Mouse (Mus musculus): Measurements from ENCODE around the gene Olfr414. TPM values are rescaled to one million over a fixed set of nuclear protein-coding genes. Genes with fewer than 3 reads are reported as not detected.
A peak's percentile ranks its signal among the peaks of the same experiment; 100 is the strongest.

The Olfr414 gene
- polyA plus RNA-seq (2014; fragmentation: Nextera tagmentation; extraction: Ambion mirVana), result not detected in 2 replicates

- H3K9me3 ChIP-seq (ENCODE audit: low read depth, low read length), result no peaks in the 10 kb centered on the region
- H3K4me3 ChIP-seq (ENCODE audit: low read depth, low read length), result no peak within 1 kb of the TSS
- no peaks in the 10 kb centered on the region; the same call in 1 of the 2 replicates for H3K4me1 ChIP-seq (ENCODE audit: insufficient read depth)
- no peaks in the 10 kb centered on the region for H3K27me3 ChIP-seq (ENCODE audit: insufficient read depth, low read length)
- no peak within 1 kb of the TSS for H3K4me2 ChIP-seq
- 45% methylated on average over 1 of the region's 1 CpGs for WGBS
- DNase-seq (no peak), ATAC-seq (ENCODE audit: insufficient read depth) (no peak)
- H3K27ac ChIP-seq (ENCODE audit: low read depth), result no peak within 1 kb of the TSS
- H3K9ac ChIP-seq, result no peak within 1 kb of the TSS
- H3K36me3 ChIP-seq (ENCODE audit: insufficient read depth), result no peaks in the 10 kb centered on the region
- TF ChIP-seq CTCF (IDR thresholded peaks at IDR 0.05; ENCODE audit: low read depth), result no peak
Measured at GRCm38 (mm10) chr1:174423764-174424163, at the start of gene Olfr414. TSS of gene Olfr414 (plus strand) at chr1:174424064.

- H3K27ac ChIP-seq (ENCODE audit: low read depth), result no peak within 1 kb of the TSS
- H3K27me3 ChIP-seq (ENCODE audit: insufficient read depth, low read length), result no peaks in the 10 kb centered on the region
- no peaks in the 10 kb centered on the region for H3K4me1 ChIP-seq (ENCODE audit: insufficient read depth)
- no peaks in the 10 kb centered on the region for H3K9me3 ChIP-seq (ENCODE audit: low read depth, low read length)
- H3K4me3 ChIP-seq (ENCODE audit: low read depth, low read length), result no peak within 1 kb of the TSS
- ATAC-seq (ENCODE audit: insufficient read depth) (no peak), DNase-seq (no peak)
- TF ChIP-seq CTCF (IDR thresholded peaks at IDR 0.05; ENCODE audit: low read depth), result no peak
- no peaks in the 10 kb centered on the region for H3K36me3 ChIP-seq (ENCODE audit: insufficient read depth)
- no peak within 1 kb of the TSS for H3K4me2 ChIP-seq
- no peak within 1 kb of the TSS for H3K9ac ChIP-seq
- 93% methylated on average over 2 of the region's 2 CpGs for WGBS
Measured at GRCm38 (mm10) chr1:174390746-174391145, 33.1 kb upstream of the Olfr414 start, which contains the start of gene Olfr248. TSS of gene Olfr248 (plus strand) at chr1:174391046.

- WGBS, result 52% methylated on average over 4 of the region's 4 CpGs
- H3K4me3 ChIP-seq (ENCODE audit: low read depth, low read length), result no peak overlapping the region
- ATAC-seq (ENCODE audit: insufficient read depth), result 0 out of 2 replicates have a peak, but pooled peaks have one; percentile 31
Measured at GRCm38 (mm10) chr1:174422959-174423358, 905 bp upstream of the Olfr414 start.

GRCm38 (mm10) chr1:174426180-174426986, 2.5 kb downstream of the Olfr414 start:
- ATAC-seq (ENCODE audit: insufficient read depth), result no peak
- Histone ChIP-seq H3K4me1 (ENCODE audit: insufficient read depth) (no peaks in the 10 kb centered on the region; the same call in 1 of the 2 replicates), H3K36me3 (ENCODE audit: insufficient read depth) (no peaks in the 10 kb centered on the region), H3K27me3 (ENCODE audit: insufficient read depth, low read length) (no peaks in the 10 kb centered on the region), H3K4me2 (no peak overlapping the region), H3K4me3 (ENCODE audit: low read depth, low read length) (no peak overlapping the region), H3K9ac (no peak overlapping the region), H3K27ac (ENCODE audit: low read depth) (no peak overlapping the region), H3K9me3 (ENCODE audit: low read depth, low read length) (no peaks in the 10 kb centered on the region)
- 46% methylated on average over 3 of the region's 3 CpGs for WGBS
- no peak for DNase-seq
- no peak for TF ChIP-seq CTCF (IDR thresholded peaks at IDR 0.05; ENCODE audit: low read depth)

More at GRCm38 (mm10) chr1:174422959-174423358, 905 bp upstream of the Olfr414 start:
- no peak overlapping the region for H3K27ac ChIP-seq (ENCODE audit: low read depth)
- H3K9me3 ChIP-seq (ENCODE audit: low read depth, low read length), result no peaks in the 10 kb centered on the region
- no peak overlapping the region for H3K9ac ChIP-seq
- DNase-seq, result no peak
- no peaks in the 10 kb centered on the region for H3K27me3 ChIP-seq (ENCODE audit: insufficient read depth, low read length)
- H3K36me3 ChIP-seq (ENCODE audit: insufficient read depth), result no peaks in the 10 kb centered on the region
- TF ChIP-seq CTCF (IDR thresholded peaks at IDR 0.05; ENCODE audit: low read depth), result no peak
- no peaks in the 10 kb centered on the region; the same call in 1 of the 2 replicates for H3K4me1 ChIP-seq (ENCODE audit: insufficient read depth)
- H3K4me2 ChIP-seq, result no peak overlapping the region

GRCm38 (mm10) chr1:174427402-174427801, 3.5 kb downstream of the Olfr414 start:
- 78% methylated on average over 1 of the region's 1 CpGs for WGBS
- DNase-seq (no peak), ATAC-seq (ENCODE audit: insufficient read depth) (no peak)

GRCm38 (mm10) chr1:174428407-174428806, 4.5 kb downstream of the Olfr414 start:
- Histone ChIP-seq H3K27me3 (ENCODE audit: insufficient read depth, low read length) (no peaks in the 10 kb centered on the region), H3K27ac (ENCODE audit: low read depth) (no peak overlapping the region), H3K36me3 (ENCODE audit: insufficient read depth) (no peaks in the 10 kb centered on the region), H3K4me3 (ENCODE audit: low read depth, low read length) (no peak overlapping the region), H3K9me3 (ENCODE audit: low read depth, low read length) (no peaks in the 10 kb centered on the region), H3K4me2 (no peak overlapping the region), H3K4me1 (ENCODE audit: insufficient read depth) (no peaks in the 10 kb centered on the region; the same call in 1 of the 2 replicates), H3K9ac (no peak overlapping the region)
- ATAC-seq (ENCODE audit: insufficient read depth) (no peak), DNase-seq (no peak)
- TF ChIP-seq CTCF (IDR thresholded peaks at IDR 0.05; ENCODE audit: low read depth), result no peak
- WGBS, result 73% methylated on average over 2 of the region's 2 CpGs

More at GRCm38 (mm10) chr1:174427402-174427801, 3.5 kb downstream of the Olfr414 start:
- no peaks in the 10 kb centered on the region; the same call in 1 of the 2 replicates for H3K4me1 ChIP-seq (ENCODE audit: insufficient read depth)
- H3K27ac ChIP-seq (ENCODE audit: low read depth), result no peak overlapping the region
- H3K36me3 ChIP-seq (ENCODE audit: insufficient read depth), result no peaks in the 10 kb centered on the region
- no peak overlapping the region for H3K4me3 ChIP-seq (ENCODE audit: low read depth, low read length)
- TF ChIP-seq CTCF (IDR thresholded peaks at IDR 0.05; ENCODE audit: low read depth), result no peak
- H3K27me3 ChIP-seq (ENCODE audit: insufficient read depth, low read length), result no peaks in the 10 kb centered on the region
- no peak overlapping the region for H3K4me2 ChIP-seq
- no peaks in the 10 kb centered on the region for H3K9me3 ChIP-seq (ENCODE audit: low read depth, low read length)
- no peak overlapping the region for H3K9ac ChIP-seq

- Histone ChIP-seq H3K36me3 (ENCODE audit: insufficient read depth) (no peaks in the 10 kb centered on the region), H3K27ac (ENCODE audit: low read depth) (no peak overlapping the region), H3K4me1 (ENCODE audit: insufficient read depth) (no peaks in the 10 kb centered on the region), H3K4me3 (ENCODE audit: low read depth, low read length) (no peak overlapping the region), H3K9me3 (ENCODE audit: low read depth, low read length) (no peaks in the 10 kb centered on the region), H3K9ac (no peak overlapping the region), H3K27me3 (ENCODE audit: insufficient read depth, low read length) (no peaks in the 10 kb centered on the region), H3K4me2 (no peak overlapping the region)
- TF ChIP-seq CTCF (IDR thresholded peaks at IDR 0.05; ENCODE audit: low read depth), result no peak
- DNase-seq, result no peak
- 52% methylated on average over 1 of the region's 1 CpGs for WGBS
- ATAC-seq (ENCODE audit: insufficient read depth), result no peak
Measured at GRCm38 (mm10) chr1:174434121-174434520, 10.3 kb downstream of the Olfr414 start.

All from lung, embryonic 14.5 days (tissue).